Mouse (Mus musculus) MEL (cell line): Measurements from ENCODE around the gene Slc34a1. TPM values are rescaled to one million over a fixed set of nuclear protein-coding genes. Genes with fewer than 3 reads are reported as not detected.

Experiments
- DNase-seq: peaks from one replicate; pipeline ENCODE4 v3.0.0; 2011; ENCODE audit warnings: low read depth, low spot score
- H3K27ac ChIP-seq: 2 replicates; pipeline ENCODE4 v1.5.1; 2012; ENCODE audit warnings: low read depth, mild to moderate bottlenecking, control low read depth, low read length, moderate library complexity; ENCODE audit not compliant: control insufficient read depth
- H3K27me3 ChIP-seq, 2 experiments: fragments of 150-350 bp in 1 of 2; sonication (generic) in 1 of 2; 2 replicates each; pipeline ENCODE4 v1.6.1; 2012; ENCODE audit warnings: low read length in 2 of 2, mild to moderate bottlenecking in 2 of 2, improper control_type of control experiment in 1 of 2, moderate library complexity in 1 of 2; ENCODE audit not compliant: insufficient read depth in 2 of 2, control insufficient read depth in 1 of 2
- H3K36me3 ChIP-seq, 2 experiments: 2 replicates each; pipeline ENCODE4 v1.6.1; 2012 to 2014; ENCODE audit warnings: low read length in 2 of 2, improper control_type of control experiment in 1 of 2, inconsistent platforms in 1 of 2, mild to moderate bottlenecking in 1 of 2; ENCODE audit not compliant: insufficient read depth in 2 of 2, control insufficient read depth in 1 of 2
- H3K4me1 ChIP-seq, 2 experiments: fragments of 150-350 bp in 1 of 2; sonication (generic) in 1 of 2; 2 replicates each; pipeline ENCODE4 v1.6.1; 2012; ENCODE audit warnings: low read length in 2 of 2, improper control_type of control experiment in 1 of 2, mild to moderate bottlenecking in 1 of 2; ENCODE audit not compliant: insufficient read depth in 2 of 2, control insufficient read depth in 1 of 2
- H3K4me3 ChIP-seq, 2 experiments: fragments of 150-350 bp in 1 of 2; sonication (generic) in 1 of 2; 2 replicates each; pipeline ENCODE4 v1.5.1; 2012; ENCODE audit warnings: low read depth in 2 of 2, low read length in 2 of 2, mild to moderate bottlenecking in 2 of 2, moderate library complexity in 2 of 2, control low read depth in 1 of 2, improper control_type of control experiment in 1 of 2; ENCODE audit not compliant: control insufficient read depth in 1 of 2, insufficient read depth in 1 of 2
- H3K79me2 ChIP-seq: 2 replicates; pipeline ENCODE4 v1.6.1; 2012; ENCODE audit warnings: mild to moderate bottlenecking, low read length, moderate library complexity; ENCODE audit not compliant: control insufficient read depth, poor library complexity, insufficient read depth
- H3K9ac ChIP-seq: 2 replicates; pipeline ENCODE4 v1.6.1; 2012; ENCODE audit warnings: low read depth, mild to moderate bottlenecking, control low read depth, low read length, moderate library complexity; ENCODE audit not compliant: control insufficient read depth, poor library complexity, severe bottlenecking
- H3K9me3 ChIP-seq: fragments of 150-350 bp; sonication (generic); replicated peaks from 2 replicates; pipeline ENCODE4 v1.6.1; 2012; ENCODE audit warnings: mild to moderate bottlenecking, low read length, improper control_type of control experiment, moderate library complexity; ENCODE audit not compliant: insufficient read depth
- BHLHE40 ChIP-seq: IDR thresholded peaks from 2 replicates; pipeline ENCODE4 v1.6.1; 2012; ENCODE audit warnings: low read depth, mild to moderate bottlenecking, inconsistent platforms, low read length, improper control_type of control experiment, borderline replicate concordance
- CTCF ChIP-seq, 3 experiments: IDR thresholded peaks in 2 of 3; conservative IDR thresholded peaks in 1 of 3; 2 replicates each; pipeline ENCODE4 v1.5.1; 2011 to 2012; ENCODE audit warnings: low read length in 3 of 3, low read depth in 2 of 3, mild to moderate bottlenecking in 2 of 3, improper control_type of control experiment in 1 of 3, inconsistent platforms in 1 of 3, mixed read lengths in 1 of 3, moderate library complexity in 1 of 3; ENCODE audit not compliant: control insufficient read depth in 1 of 3, insufficient read depth in 1 of 3, poor library complexity in 1 of 3, severe bottlenecking in 1 of 3
- ELF1 ChIP-seq: IDR thresholded peaks from 2 replicates; pipeline ENCODE4 v1.6.1; 2014; ENCODE audit warnings: low read depth, mild to moderate bottlenecking, inconsistent platforms, low read length, improper control_type of control experiment, moderate library complexity
- ETS1 ChIP-seq: IDR thresholded peaks from 2 replicates; pipeline ENCODE4 v1.6.1; 2012; ENCODE audit warnings: low read depth, mild to moderate bottlenecking, inconsistent platforms, low read length, improper control_type of control experiment, moderate library complexity
- GABPA ChIP-seq: IDR thresholded peaks from 2 replicates; pipeline ENCODE4 v1.6.1; 2012; ENCODE audit warnings: low read depth, mild to moderate bottlenecking, inconsistent platforms, low read length, improper control_type of control experiment, moderate library complexity
- GATA1 ChIP-seq: IDR thresholded peaks from 2 replicates; pipeline ENCODE4 v1.6.1; 2011; ENCODE audit warnings: low read depth, low read length, improper control_type of control experiment
- JUND ChIP-seq: IDR thresholded peaks from 2 replicates; pipeline ENCODE4 v1.6.1; 2011; ENCODE audit warnings: low read depth, mild to moderate bottlenecking, improper control_type of control experiment, low read length
- MAFK ChIP-seq: IDR thresholded peaks from 2 replicates; pipeline ENCODE4 v1.6.1; 2011; ENCODE audit warnings: low read depth, mild to moderate bottlenecking, low read length, improper control_type of control experiment, borderline replicate concordance
- MAX ChIP-seq: IDR thresholded peaks from 2 replicates; pipeline ENCODE4 v1.6.1; 2011; ENCODE audit warnings: low read length, improper control_type of control experiment
- MEF2A ChIP-seq: IDR thresholded peaks from 2 replicates; pipeline ENCODE4 v1.6.1; 2014; ENCODE audit warnings: low read depth, mild to moderate bottlenecking, inconsistent platforms, low read length, improper control_type of control experiment; ENCODE audit not compliant: poor library complexity, insufficient replicate concordance, severe bottlenecking; ENCODE audit errors: extremely low read depth
- MXI1 ChIP-seq: IDR thresholded peaks from 2 replicates; pipeline ENCODE4 v1.6.1; 2011; ENCODE audit warnings: mild to moderate bottlenecking, low read depth, low read length, improper control_type of control experiment
- MYB ChIP-seq: IDR thresholded peaks from 2 replicates; pipeline ENCODE4 v1.6.1; 2011; ENCODE audit warnings: mild to moderate bottlenecking, low read depth, low read length, improper control_type of control experiment
- MYC ChIP-seq: IDR thresholded peaks from 2 replicates; pipeline ENCODE4 v1.6.1; 2011; ENCODE audit warnings: low read depth, mild to moderate bottlenecking, low read length, improper control_type of control experiment, moderate library complexity
- NELFE ChIP-seq: IDR thresholded peaks from 2 replicates; pipeline ENCODE4 v1.6.1; 2011; ENCODE audit warnings: low read depth, low read length, improper control_type of control experiment
- NRF1 ChIP-seq: IDR thresholded peaks from 2 replicates; pipeline ENCODE4 v1.6.1; 2014; ENCODE audit warnings: low read depth, mild to moderate bottlenecking, inconsistent platforms, low read length, improper control_type of control experiment, moderate library complexity; ENCODE audit not compliant: poor library complexity, insufficient read depth, severe bottlenecking
- POLR2A ChIP-seq, 2 experiments: IDR thresholded peaks; 2 replicates each; pipeline ENCODE4 v1.6.1; 2011 to 2012; ENCODE audit warnings: low read length in 2 of 2, mild to moderate bottlenecking in 2 of 2, control low read depth in 1 of 2, improper control_type of control experiment in 1 of 2, low read depth in 1 of 2, moderate library complexity in 1 of 2; ENCODE audit not compliant: control insufficient read depth in 1 of 2, insufficient read depth in 1 of 2, poor library complexity in 1 of 2
- POLR2AphosphoS2 ChIP-seq: IDR thresholded peaks from 2 replicates; pipeline ENCODE4 v1.6.1; 2011; ENCODE audit warnings: low read length, improper control_type of control experiment
- POLR2AphosphoS5 ChIP-seq: IDR thresholded peaks from 2 replicates; pipeline ENCODE4 v1.6.1; 2012; ENCODE audit warnings: low read depth, borderline replicate concordance, mild to moderate bottlenecking, inconsistent platforms, low read length, moderate library complexity, mixed read lengths
- RCOR1 ChIP-seq: IDR thresholded peaks from 2 replicates; pipeline ENCODE4 v1.6.1; 2012; ENCODE audit warnings: low read depth, mild to moderate bottlenecking, inconsistent platforms, low read length, improper control_type of control experiment
- SMC3 ChIP-seq: IDR thresholded peaks from 2 replicates; pipeline ENCODE4 v1.6.1; 2011; ENCODE audit warnings: low read depth, low read length, improper control_type of control experiment
- TBP ChIP-seq: IDR thresholded peaks from 2 replicates; pipeline ENCODE4 v1.8.0; 2011; ENCODE audit warnings: low read depth, low read length, improper control_type of control experiment
- TCF12 ChIP-seq: IDR thresholded peaks from 2 replicates; pipeline ENCODE4 v1.6.1; 2014; ENCODE audit warnings: low read depth, mild to moderate bottlenecking, inconsistent platforms, low read length, improper control_type of control experiment, moderate library complexity
- UBTF ChIP-seq: IDR thresholded peaks from 2 replicates; pipeline ENCODE4 v1.6.1; 2012; ENCODE audit warnings: low read depth, mild to moderate bottlenecking, inconsistent platforms, low read length, improper control_type of control experiment, moderate library complexity, borderline replicate concordance; ENCODE audit not compliant: insufficient read depth
- USF1 ChIP-seq: IDR thresholded peaks from 2 replicates; pipeline ENCODE4 v1.6.1; 2014; ENCODE audit warnings: low read depth, mild to moderate bottlenecking, inconsistent platforms, low read length, improper control_type of control experiment, moderate library complexity
- USF2 ChIP-seq, 2 experiments: IDR thresholded peaks; 2 replicates each; pipeline ENCODE4 v1.6.1; 2011 to 2012; ENCODE audit warnings: improper control_type of control experiment in 2 of 2, low read length in 2 of 2, borderline replicate concordance in 1 of 2, inconsistent platforms in 1 of 2, low read depth in 1 of 2, mild to moderate bottlenecking in 1 of 2; ENCODE audit not compliant: insufficient read depth in 1 of 2
- ZC3H11A ChIP-seq: IDR thresholded peaks from 2 replicates; pipeline ENCODE4 v1.6.1; 2012; ENCODE audit warnings: low read depth, mild to moderate bottlenecking, inconsistent platforms, low read length, improper control_type of control experiment
- ZKSCAN1 ChIP-seq: IDR thresholded peaks from 2 replicates; pipeline ENCODE4 v1.6.1; 2012; ENCODE audit warnings: low read depth, mild to moderate bottlenecking, inconsistent platforms, low read length, improper control_type of control experiment, moderate library complexity
- polyA plus RNA-seq, 2 experiments: library from polyadenylated mRNA; stranded (reverse) in 1 of 2; unstranded in 1 of 2; fragments of >175 nt in 1 of 2; fragments of >200 nt in 1 of 2; gene quantifications; 2 replicates each; pipeline versions ENCODE4 v1.2.1 to v1.2.4; 2012; ENCODE audit warnings: low replicate concordance in 2 of 2, low read depth in 1 of 2; ENCODE audit not compliant: insufficient read length in 2 of 2, insufficient read depth in 1 of 2, missing spikeins in 1 of 2
- total RNA-seq: library from RNA; depleted of rRNA; stranded (reverse); fragments of 300-350 nt; gene quantifications from 2 replicates; pipeline ENCODE4 v1.2.3, GENCODE M21; 2012

Slc34a1 gene
- total and polyA plus RNA-seq, 3 experiments = not detected

DNA sequence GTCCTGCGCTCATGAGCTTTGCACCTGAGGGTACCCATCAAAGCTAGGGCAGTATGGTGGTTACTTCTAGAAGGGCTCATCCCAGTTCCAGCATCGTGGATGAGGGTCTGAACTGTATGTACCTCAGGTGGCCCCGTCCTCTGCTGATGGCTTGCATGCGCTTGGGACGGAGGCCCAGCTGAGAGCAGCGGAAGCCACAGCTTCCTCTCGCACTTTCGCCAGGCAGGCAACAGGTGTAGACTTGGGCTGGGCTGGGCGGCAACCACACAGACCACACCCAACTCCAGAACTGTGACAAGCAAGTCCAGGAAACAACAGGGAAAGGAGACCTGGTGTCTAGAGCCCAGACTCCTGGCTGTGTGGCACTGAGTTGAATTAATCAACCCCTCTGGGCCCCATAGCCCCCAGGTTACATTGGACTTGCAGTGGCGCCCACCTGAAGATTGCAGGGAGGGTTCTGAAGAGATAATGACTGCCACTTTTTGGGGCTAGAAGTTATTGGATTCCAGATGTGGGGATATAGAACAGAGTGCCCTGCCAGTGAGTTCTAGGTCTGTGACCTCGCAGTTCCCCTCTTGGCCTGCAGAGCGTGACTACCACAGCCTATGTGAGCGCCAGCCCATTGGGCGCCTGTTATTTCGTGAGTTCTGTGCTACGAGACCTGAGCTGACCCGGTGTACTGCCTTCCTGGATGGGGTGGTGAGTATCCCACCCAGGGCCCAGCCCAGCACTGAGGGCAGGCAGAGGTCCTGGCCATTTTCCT, 51.9 kb downstream of the Slc34a1 start:
- Histone ChIP-seq H3K27me3 (no peaks in the 10 kb centered on the region), H3K4me3 (no peak overlapping the region), H3K36me3 (peaks cover 4 to 11% of the 10 kb centered on the region in 2 experiments), H3K4me1 (peaks cover 7 to 24% of the 10 kb centered on the region in 2 experiments), H3K27ac (no peak overlapping the region), H3K9ac (no peak overlapping the region), H3K79me2 (peaks cover 32% of the 10 kb centered on the region), H3K9me3 (no peaks in the 10 kb centered on the region)
- TF ChIP-seq NELFE (no peak), RCOR1 (no peak), POLR2A (IDR thresholded peaks at IDR 0.05; ENCODE audit: control insufficient read depth in 1 of 2, insufficient read depth in 1 of 2, low read depth in 1 of 2, low read length in 2 of 2, poor library complexity in 1 of 2) (no peak), ZKSCAN1 (no peak), CTCF (IDR thresholded peaks at IDR 0.05 in 2 of 3, conservative IDR thresholded peaks at IDR 0.05 in 1 of 3; ENCODE audit: control insufficient read depth in 1 of 3, insufficient read depth in 1 of 3, low read depth in 2 of 3, low read length in 3 of 3, poor library complexity in 1 of 3, severe bottlenecking in 1 of 3) (peak in 2 of 3 experiments; percentile 6 to 17; a peak in 1 of 6 replicates), ZC3H11A (no peak), SMC3 (no peak), MYB (no peak), POLR2AphosphoS5 (no peak), ETS1 (0 out of 2 replicates have a peak, but pooled peaks have one; percentile 23), MEF2A (no peak), MAFK (no peak), NRF1 (no peak), BHLHE40 (no peak), USF1 (no peak), MAX (no peak), USF2 (IDR thresholded peaks at IDR 0.05; ENCODE audit: borderline replicate concordance in 1 of 2, insufficient read depth in 1 of 2, low read depth in 1 of 2, low read length in 2 of 2) (no peak)
- TF ChIP-seq, all 39 proteins: peak for 2
- DNase-seq = no peak

DNA sequence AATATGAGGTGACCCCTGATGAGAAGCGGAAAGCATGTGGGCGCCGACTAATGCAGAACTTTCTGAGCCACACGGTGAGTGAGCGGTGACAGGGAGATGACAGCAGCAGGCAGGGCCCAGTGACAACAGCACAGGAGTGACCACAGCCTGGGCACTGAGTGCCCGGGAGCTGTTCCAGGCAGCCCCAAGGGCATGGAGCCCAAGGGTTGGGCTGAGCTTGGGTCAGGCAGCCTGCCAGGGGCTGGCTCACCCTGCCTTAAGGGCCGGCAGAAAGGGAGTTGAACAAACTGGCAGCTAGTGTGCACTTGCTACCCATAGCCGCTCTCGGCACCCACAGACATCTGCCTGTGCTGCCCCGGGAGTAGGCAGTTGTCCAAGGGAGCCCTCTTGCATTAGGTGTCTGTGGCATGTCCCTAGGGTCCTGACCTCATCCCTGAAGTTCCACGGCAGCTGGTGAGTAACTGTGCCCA, 52.6 kb downstream of the Slc34a1 start:
- DNase-seq = no peak
- Histone ChIP-seq H3K9me3 (no peaks in the 10 kb centered on the region), H3K4me1 (peaks cover 7 to 24% of the 10 kb centered on the region in 2 experiments), H3K9ac (no peak overlapping the region)
- TF ChIP-seq NELFE (no peak), GATA1 (no peak), USF1 (no peak), JUND (no peak), ZC3H11A (no peak), POLR2AphosphoS5 (no peak), TCF12 (no peak), ELF1 (no peak), MEF2A (no peak), MXI1 (no peak), POLR2AphosphoS2 (no peak), USF2 (IDR thresholded peaks at IDR 0.05; ENCODE audit: borderline replicate concordance in 1 of 2, insufficient read depth in 1 of 2, low read depth in 1 of 2, low read length in 2 of 2) (no peak), MYC (no peak), UBTF (no peak), MYB (no peak), TBP (no peak), MAX (no peak), GABPA (no peak), CTCF (IDR thresholded peaks at IDR 0.05 in 2 of 3, conservative IDR thresholded peaks at IDR 0.05 in 1 of 3; ENCODE audit: control insufficient read depth in 1 of 3, insufficient read depth in 1 of 3, low read depth in 2 of 3, low read length in 3 of 3, poor library complexity in 1 of 3, severe bottlenecking in 1 of 3) (no peak), ETS1 (no peak)
- TF ChIP-seq, all 39 proteins: peak for 0
- Histone ChIP-seq H3K4me3 (no peak overlapping the region), H3K27me3 (no peaks in the 10 kb centered on the region), H3K36me3 (peaks cover 4 to 11% of the 10 kb centered on the region in 2 experiments), H3K27ac (no peak overlapping the region), H3K79me2 (peaks cover 29% of the 10 kb centered on the region)
